Mouse (Mus musculus) hindbrain, postnatal 0 days (tissue): ENCODE measurements around the gene Psd. TPM values are rescaled to one million over a fixed set of nuclear protein-coding genes. Genes with fewer than 3 reads are reported as not detected.

Experiments used
- ATAC-seq: fragments of 200-750 bp; cut with Nextera tagmentation; 2 replicates; pipeline ENCODE4 v1.8.0; 2017; ENCODE audit warnings: mild to moderate bottlenecking, moderate TSS enrichment, moderate library complexity
- DNase-seq: peaks from one replicate; pipeline ENCODE4 v3.0.0-alpha.2; 2015; ENCODE audit warnings: low spot score
- H3K27ac ChIP-seq: fragments of 300-500 bp; sonication (generic); 2 replicates; pipeline ENCODE4 v1.5.1; 2014; ENCODE audit warnings: mild to moderate bottlenecking
- H3K27me3 ChIP-seq: fragments of 300-500 bp; sonication (generic); 2 replicates; pipeline ENCODE4 v1.6.1; 2014; ENCODE audit warnings: low read length, mixed read lengths; ENCODE audit not compliant: insufficient read depth
- H3K36me3 ChIP-seq: fragments of 300-500 bp; sonication (generic); 2 replicates; pipeline ENCODE4 v1.6.1; 2014; ENCODE audit warnings: low read length, mixed read lengths; ENCODE audit not compliant: insufficient read depth
- H3K4me1 ChIP-seq: fragments of 300-500 bp; sonication (generic); 2 replicates; pipeline ENCODE4 v1.6.1; 2014; ENCODE audit warnings: antibody characterized with exemption, low read length, mixed read lengths; ENCODE audit not compliant: insufficient read depth
- H3K4me2 ChIP-seq: fragments of 300-500 bp; sonication (generic); 2 replicates; pipeline ENCODE4 v1.6.1; 2014; ENCODE audit warnings: low read depth, mild to moderate bottlenecking, low read length, moderate library complexity, mixed read lengths
- H3K4me3 ChIP-seq: fragments of 300-500 bp; sonication (generic); 2 replicates; pipeline ENCODE4 v1.5.1; 2014; ENCODE audit warnings: low read length
- H3K9ac ChIP-seq: fragments of 300-500 bp; sonication (generic); replicated peaks from 2 replicates; pipeline ENCODE4 v1.6.1; 2014; ENCODE audit warnings: mild to moderate bottlenecking, low read length, moderate library complexity, mixed read lengths
- H3K9me3 ChIP-seq: fragments of 300-500 bp; sonication (generic); 2 replicates; pipeline ENCODE4 v1.6.1; 2016; ENCODE audit warnings: low read length, mixed read lengths
- CTCF ChIP-seq: IDR thresholded peaks from 2 replicates; pipeline ENCODE4 v1.5.1; 2016; ENCODE audit warnings: antibody characterized with exemption, control low read depth, low read depth
- WGBS: fragments of 180-500 bp; shearing (Covaris S2); extraction: QIAGEN DNeasy Blood & Tissue Kit; methylation state at CpG from one replicate; pipeline ENCODE4 v1.1.7; 2014; 5-methylcytosine and 5-hydroxymethylcytosine counted together
- polyA plus RNA-seq: library from polyadenylated mRNA; unstranded; fragments of >200 nt; fragmentation: Nextera tagmentation; extraction: Ambion mirVana; gene quantifications from 2 replicates; pipeline ENCODE4 v1.2.1, GENCODE M21; 2015
- total RNA-seq: library from RNA; depleted of rRNA; stranded (reverse); fragments of >200 nt; gene quantifications from 2 replicates; pipeline ENCODE4 v1.2.3, GENCODE M21; 2014

The Psd gene
- total and polyA plus RNA-seq, 2 experiments from 2014 or later = 123 to 380 TPM

- no peaks in the 10 kb centered on the region for H3K27me3 ChIP-seq
- WGBS = 48% methylated on average over 6 of the region's 6 CpGs
- H3K4me3 ChIP-seq = peak overlapping the region; percentile 81
- TF ChIP-seq CTCF = no peak
- peaks cover 19% of the 10 kb centered on the region for H3K4me1 ChIP-seq
- peak overlapping the region; percentile 87 for H3K4me2 ChIP-seq
- DNase-seq (no peak), ATAC-seq (no peak)
- H3K36me3 ChIP-seq = no peaks in the 10 kb centered on the region
- H3K27ac ChIP-seq = peak overlapping the region; percentile 79
- peak overlapping the region; percentile 67; the same call in 1 of the 2 replicates for H3K9ac ChIP-seq
- no peaks in the 10 kb centered on the region for H3K9me3 ChIP-seq
These were observed 12.0 kb upstream of the Psd start for GRCm38 (mm10) chr19:46338942-46339286.

DNA sequence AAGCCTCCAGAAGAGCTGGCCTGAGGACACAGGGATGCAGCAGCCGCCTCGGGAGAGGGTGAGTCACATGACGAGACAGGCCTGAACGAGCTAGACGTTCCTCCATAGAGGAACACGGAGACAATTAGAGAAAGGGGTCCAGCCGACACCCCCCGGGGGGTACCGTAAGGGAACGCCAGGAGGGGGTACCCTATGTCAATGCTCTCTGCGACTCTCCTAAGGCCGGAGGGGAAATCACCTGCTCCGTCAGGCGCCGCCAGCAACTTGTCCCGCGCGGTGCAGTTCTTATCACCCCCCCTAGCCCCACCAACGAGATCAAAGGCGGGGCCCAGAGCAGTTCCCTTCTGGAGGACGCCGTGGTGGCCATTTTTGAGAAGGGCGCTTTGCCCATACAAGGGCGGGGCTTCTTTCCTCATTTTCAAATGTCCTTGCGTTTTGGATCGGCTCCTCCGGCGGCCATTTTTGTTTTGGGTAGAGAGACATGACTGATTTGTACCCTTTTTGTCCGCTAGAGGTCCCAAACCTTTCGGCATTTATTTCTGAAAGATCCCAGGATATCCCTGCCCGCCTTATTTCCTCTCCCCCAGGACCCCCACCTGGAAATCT lies 11.5 kb upstream of the Psd start, which contains the start of gene Cuedc2:
TSS of gene Cuedc2 (minus strand) at position 372 of the 606 bp plus-strand sequence.
- no peaks in the 10 kb centered on the region for H3K36me3 ChIP-seq
- peak within 1 kb of the TSS; percentile 83 for H3K27ac ChIP-seq
- WGBS = under 1% methylated on average over 31 of the region's 31 CpGs

GRCm38 (mm10) chr19:46337719-46338330 lies 10.9 kb upstream of the Psd start:
- DNase-seq (no peak), ATAC-seq (0 out of 2 replicates have a peak, but pooled peaks have one; percentile 0)
- Histone ChIP-seq H3K4me2 (peak overlapping the region; percentile 87), H3K36me3 (no peaks in the 10 kb centered on the region), H3K27me3 (no peaks in the 10 kb centered on the region), H3K4me3 (peak overlapping the region; percentile 81), H3K9ac (peak overlapping the region; percentile 67), H3K27ac (peak overlapping the region; percentile 83), H3K9me3 (no peaks in the 10 kb centered on the region), H3K4me1 (peaks cover 19% of the 10 kb centered on the region)
- no peak for TF ChIP-seq CTCF
- 26% methylated on average over 15 of the region's 15 CpGs for WGBS

More for the DNA sequence above, 11.5 kb upstream of the Psd start, which contains the start of gene Cuedc2:
- DNase-seq (peak; percentile 98), ATAC-seq (peak; percentile 89)
- H3K4me2 ChIP-seq = peak within 1 kb of the TSS; percentile 87
- H3K4me3 ChIP-seq = peak within 1 kb of the TSS; percentile 81
- no peaks in the 10 kb centered on the region for H3K9me3 ChIP-seq
- TF ChIP-seq CTCF = peak; percentile 75
- peak within 1 kb of the TSS; percentile 67 for H3K9ac ChIP-seq
- H3K27me3 ChIP-seq = no peaks in the 10 kb centered on the region
- H3K4me1 ChIP-seq = peaks cover 19% of the 10 kb centered on the region

DNA sequence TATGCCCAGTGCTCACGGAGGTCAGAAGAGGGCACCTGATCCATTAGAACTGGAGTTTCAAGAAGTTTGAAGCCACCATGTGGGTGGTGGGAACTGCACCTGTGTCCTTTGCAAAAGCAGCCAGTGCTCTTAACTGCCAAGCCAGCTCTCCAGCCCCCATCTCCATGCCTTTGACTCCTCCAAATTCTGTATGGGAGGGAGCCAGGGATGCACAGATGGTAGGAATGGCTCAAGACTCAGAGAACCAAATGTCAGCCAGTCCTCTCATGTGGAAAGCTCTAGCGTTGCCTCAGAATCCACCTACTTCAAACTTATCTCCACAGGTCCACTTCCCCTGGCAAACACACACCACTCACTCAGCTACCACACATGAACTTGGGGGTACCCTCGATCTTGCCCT lies 7.0 kb upstream of the Psd start:
- Histone ChIP-seq H3K4me3 (no peak overlapping the region), H3K27me3 (no peaks in the 10 kb centered on the region), H3K4me2 (no peak overlapping the region), H3K27ac (no peak overlapping the region), H3K36me3 (peaks cover 12% of the 10 kb centered on the region; the same call in 1 of the 2 replicates), H3K9me3 (no peaks in the 10 kb centered on the region), H3K9ac (no peak overlapping the region), H3K4me1 (peaks cover 19% of the 10 kb centered on the region)
- ATAC-seq = no peak
- TF ChIP-seq CTCF = no peak
- WGBS = 83% methylated on average over 3 of the region's 3 CpGs
- DNase-seq = no peak

- Histone ChIP-seq H3K4me3 (no peak overlapping the region), H3K9ac (no peak overlapping the region), H3K27me3 (no peaks in the 10 kb centered on the region), H3K4me2 (no peak overlapping the region), H3K36me3 (peaks cover 12% of the 10 kb centered on the region; the same call in 1 of the 2 replicates), H3K27ac (no peak overlapping the region), H3K9me3 (no peaks in the 10 kb centered on the region), H3K4me1 (peaks cover 15% of the 10 kb centered on the region)
- DNase-seq (no peak), ATAC-seq (no peak)
- 40% methylated on average over 7 of the region's 7 CpGs for WGBS
- TF ChIP-seq CTCF = no peak
These were observed 5.9 kb upstream of the Psd start for GRCm38 (mm10) chr19:46332721-46333339.

GRCm38 (mm10) chr19:46331936-46332335 lies 5.0 kb upstream of the Psd start:
- no peak for DNase-seq
- Histone ChIP-seq H3K9ac (no peak overlapping the region), H3K9me3 (no peaks in the 10 kb centered on the region), H3K4me3 (no peak overlapping the region), H3K4me2 (no peak overlapping the region), H3K36me3 (peaks cover 12% of the 10 kb centered on the region; the same call in 1 of the 2 replicates), H3K4me1 (peaks cover 12% of the 10 kb centered on the region), H3K27me3 (no peaks in the 10 kb centered on the region), H3K27ac (no peak overlapping the region)
- 91% methylated on average over 3 of the region's 3 CpGs for WGBS
- ATAC-seq = no peak
- TF ChIP-seq CTCF = no peak

DNA sequence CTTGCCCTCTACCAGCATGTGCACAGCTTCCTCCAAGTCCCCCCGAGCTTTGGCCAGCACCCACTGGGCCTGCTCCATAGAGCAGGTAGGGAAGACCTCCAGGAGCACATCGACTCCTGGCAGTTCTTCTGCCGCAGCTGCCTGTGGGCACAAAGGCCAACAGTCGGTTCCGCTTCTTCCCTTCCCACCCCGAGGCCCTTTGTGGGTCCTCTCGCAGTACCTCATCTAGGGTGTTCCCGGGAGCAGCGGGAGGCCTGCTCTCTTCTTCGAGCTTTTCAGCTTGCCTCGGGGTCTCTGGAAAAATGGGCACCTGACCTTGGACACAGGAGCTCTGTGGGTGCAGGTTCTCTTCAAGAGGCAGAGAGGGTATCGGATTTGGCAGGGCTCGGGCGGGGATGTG lies 4.4 kb upstream of the Psd start:
- 90% methylated on average over 14 of the region's 14 CpGs for WGBS
- no peak for TF ChIP-seq CTCF
- Histone ChIP-seq H3K36me3 (peaks cover 12% of the 10 kb centered on the region; the same call in 1 of the 2 replicates), H3K4me3 (no peak overlapping the region), H3K27me3 (no peaks in the 10 kb centered on the region), H3K9me3 (no peaks in the 10 kb centered on the region), H3K4me2 (no peak overlapping the region), H3K9ac (no peak overlapping the region), H3K27ac (no peak overlapping the region), H3K4me1 (peaks cover 11% of the 10 kb centered on the region)
- DNase-seq (no peak), ATAC-seq (no peak)
